Mouse (Mus musculus) neural tube, embryonic 11.5 days (tissue): ENCODE measurements around the gene Sult2b1. TPM values are rescaled to one million over a fixed set of nuclear protein-coding genes. Genes with fewer than 3 reads are reported as not detected.

Experiments used
- ATAC-seq: fragments of 200-750 bp; cut with Nextera tagmentation; 2 replicates; pipeline ENCODE4 v1.8.0; 2017; ENCODE audit warnings: moderate number of reproducible peaks, mild to moderate bottlenecking, moderate TSS enrichment, moderate library complexity; ENCODE audit not compliant: insufficient read depth, low FRiP score, low TSS enrichment
- DNase-seq: peaks from one replicate; pipeline ENCODE4 v3.0.0-alpha.2; 2015; ENCODE audit warnings: low spot score
- H3K27ac ChIP-seq: fragments of 300-500 bp; sonication (generic); 2 replicates; pipeline ENCODE4 v1.5.1; 2014; ENCODE audit warnings: low read depth, mild to moderate bottlenecking, low read length
- H3K27me3 ChIP-seq: fragments of 300-500 bp; sonication (generic); 2 replicates; pipeline ENCODE4 v1.6.1; 2014; ENCODE audit warnings: mild to moderate bottlenecking, low read length, mixed read lengths; ENCODE audit not compliant: control insufficient read depth, insufficient read depth
- H3K36me3 ChIP-seq: fragments of 300-500 bp; sonication (generic); 2 replicates; pipeline ENCODE4 v1.6.1; 2014; ENCODE audit warnings: mild to moderate bottlenecking, low read length, moderate library complexity, mixed read lengths; ENCODE audit not compliant: control insufficient read depth, insufficient read depth
- H3K4me1 ChIP-seq: fragments of 300-500 bp; sonication (generic); 2 replicates; pipeline ENCODE4 v1.6.1; 2014; ENCODE audit warnings: low read length, mixed read lengths; ENCODE audit not compliant: control insufficient read depth, insufficient read depth
- H3K4me2 ChIP-seq: fragments of 300-500 bp; sonication (generic); 2 replicates; pipeline ENCODE4 v1.6.1; 2014; ENCODE audit warnings: low read depth, mild to moderate bottlenecking, moderate library complexity
- H3K4me3 ChIP-seq: fragments of 300-500 bp; sonication (generic); 2 replicates; pipeline ENCODE4 v1.5.1; 2014; ENCODE audit warnings: low read depth, low read length
- H3K9ac ChIP-seq: fragments of 300-500 bp; sonication (generic); 2 replicates; pipeline ENCODE4 v1.6.1; 2014; ENCODE audit warnings: mild to moderate bottlenecking, low read length
- H3K9me3 ChIP-seq: fragments of 300-500 bp; sonication (generic); 2 replicates; pipeline ENCODE4 v1.6.1; 2016; ENCODE audit warnings: low read length; ENCODE audit not compliant: control insufficient read depth
- WGBS: fragments of 180-500 bp; shearing (Covaris S2); extraction: QIAGEN DNeasy Blood & Tissue Kit; methylation state at CpG from one replicate; pipeline ENCODE4 v1.1.7; 2014; 5-methylcytosine and 5-hydroxymethylcytosine counted together
- polyA plus RNA-seq: library from polyadenylated mRNA; unstranded; fragments of >200 nt; fragmentation: Nextera tagmentation; extraction: Ambion mirVana; gene quantifications from 2 replicates; pipeline ENCODE4 v1.2.1, GENCODE M21; 2014

Gene Sult2b1
- polyA plus RNA-seq, 1 experiment from 2014 or later: 1.1 TPM

DNA sequence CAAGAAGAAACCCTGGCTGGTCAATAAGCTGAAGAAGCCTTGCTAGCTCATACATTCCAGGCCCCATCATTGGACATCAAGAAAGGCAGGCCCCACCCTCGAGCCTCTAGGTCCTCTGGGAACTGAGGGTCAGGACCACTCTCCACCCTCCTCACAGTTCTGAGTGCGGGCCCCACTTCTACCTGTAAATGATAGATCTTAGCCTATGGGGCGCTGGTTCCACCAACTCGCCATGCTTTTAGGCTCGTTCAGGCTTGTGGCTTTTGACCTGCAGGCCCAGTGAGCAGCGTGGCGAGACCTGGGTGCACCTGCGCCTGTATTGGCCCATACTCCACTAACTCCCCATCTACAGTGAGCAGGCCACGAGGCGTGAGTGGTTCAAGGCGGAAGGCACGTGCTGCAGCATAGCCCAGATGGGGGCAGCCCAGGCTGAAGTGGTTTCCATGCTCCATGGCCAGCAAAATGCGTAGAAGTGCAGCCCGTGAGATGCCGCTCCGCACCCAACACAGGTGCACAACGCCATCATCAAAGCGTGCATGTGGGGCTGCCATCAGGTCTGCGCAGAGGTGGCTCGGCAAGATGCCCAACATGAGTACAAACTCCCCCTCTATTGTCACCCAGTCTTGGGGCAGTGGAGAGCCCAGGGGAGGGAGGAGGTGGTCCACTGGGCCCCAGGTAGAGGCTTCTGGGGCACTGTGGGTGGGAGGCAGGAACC is 73.8 kb downstream of the Sult2b1 start:
- H3K4me3 ChIP-seq: no peak overlapping the region
- H3K4me2 ChIP-seq: no peak overlapping the region
- no peak for DNase-seq
- no peaks in the 10 kb centered on the region for H3K27me3 ChIP-seq
- peaks cover 49% of the 10 kb centered on the region for H3K4me1 ChIP-seq
- no peaks in the 10 kb centered on the region for H3K9me3 ChIP-seq
- H3K27ac ChIP-seq: no peak overlapping the region
- no peak for ATAC-seq
- no peak overlapping the region for H3K9ac ChIP-seq
- 95% methylated on average over 20 of the region's 20 CpGs for WGBS
- H3K36me3 ChIP-seq: peaks cover 10% of the 10 kb centered on the region

DNA sequence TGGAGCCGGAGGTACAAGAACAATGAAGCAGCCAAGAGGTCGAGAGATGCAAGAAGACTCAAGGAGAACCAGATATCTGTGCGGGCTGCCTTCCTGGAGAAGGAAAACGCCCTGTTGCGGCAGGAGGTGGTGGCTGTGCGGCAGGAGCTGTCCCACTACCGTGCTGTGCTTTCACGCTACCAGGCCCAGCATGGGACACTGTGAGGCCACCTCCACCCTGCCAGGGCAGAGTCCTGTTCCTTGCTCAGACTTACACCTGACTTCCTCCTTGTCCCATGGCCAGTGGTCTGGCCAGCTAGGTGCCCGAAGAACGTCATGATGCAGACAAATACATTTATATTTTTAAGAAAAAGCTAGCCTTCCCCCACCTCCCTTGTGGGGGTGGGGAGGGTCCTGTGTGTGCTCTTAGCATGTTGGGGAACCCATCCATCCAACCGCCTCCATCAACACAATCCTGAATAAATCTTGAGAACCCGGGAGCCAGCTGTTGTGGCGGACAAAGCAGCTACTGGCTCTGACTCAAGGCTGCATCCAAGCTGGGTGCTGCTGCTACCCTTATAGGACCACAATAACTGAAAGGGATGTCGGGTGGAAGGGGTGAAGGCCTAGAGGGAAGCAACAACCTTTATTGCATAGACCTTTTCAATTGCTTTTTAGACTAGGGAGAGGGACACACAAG is 74.7 kb downstream of the Sult2b1 start:
- Histone ChIP-seq H3K9ac (0 out of 2 replicates have a peak overlapping the region, but pooled peaks have one; percentile 8), H3K4me1 (peaks cover 51% of the 10 kb centered on the region)
- no peak for ATAC-seq

GRCm38 (mm10) chr7:45709036-45709435 is 75.4 kb downstream of the Sult2b1 start:
- 49% methylated on average over 6 of the region's 6 CpGs for WGBS
- ATAC-seq (no peak), DNase-seq (peak; percentile 49)
- Histone ChIP-seq H3K27ac (no peak overlapping the region), H3K4me1 (peaks cover 44% of the 10 kb centered on the region), H3K9ac (no peak overlapping the region), H3K4me2 (no peak overlapping the region), H3K36me3 (peaks cover 10% of the 10 kb centered on the region), H3K4me3 (no peak overlapping the region), H3K9me3 (no peaks in the 10 kb centered on the region), H3K27me3 (no peaks in the 10 kb centered on the region)

More for the DNA sequence above, 74.7 kb downstream of the Sult2b1 start:
- Histone ChIP-seq H3K36me3 (peaks cover 10% of the 10 kb centered on the region), H3K4me2 (no peak overlapping the region), H3K27ac (no peak overlapping the region), H3K9me3 (no peaks in the 10 kb centered on the region), H3K27me3 (no peaks in the 10 kb centered on the region), H3K4me3 (no peak overlapping the region)
- 71% methylated on average over 14 of the region's 14 CpGs for WGBS
- DNase-seq: no peak

DNA sequence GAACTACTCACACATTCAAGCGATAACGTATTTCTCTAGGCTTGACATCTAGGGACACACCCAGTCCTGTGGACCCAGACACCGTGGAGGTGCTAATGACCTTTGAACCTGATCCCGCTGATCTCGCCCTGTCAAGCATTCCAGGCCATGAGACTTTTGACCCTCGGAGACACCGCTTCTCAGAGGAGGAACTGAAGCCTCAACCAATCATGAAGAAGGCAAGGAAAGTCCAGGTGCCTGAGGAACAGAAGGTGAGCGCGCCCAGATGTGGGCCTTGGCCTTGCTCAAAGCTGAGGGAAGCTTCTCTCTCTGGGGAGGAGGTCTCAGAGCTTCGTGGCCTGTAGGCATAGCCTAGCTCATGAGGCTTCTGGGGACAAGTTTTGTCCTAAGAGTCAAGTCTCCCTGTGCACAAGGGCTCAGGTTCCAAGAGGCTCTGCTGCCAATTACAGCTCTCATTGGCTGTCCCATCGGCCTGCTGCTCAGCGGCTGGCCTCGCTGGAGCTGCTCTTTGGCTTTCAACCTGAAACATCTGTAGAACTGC is 76.2 kb downstream of the Sult2b1 start:
- Histone ChIP-seq H3K9me3 (no peaks in the 10 kb centered on the region), H3K4me1 (peaks cover 49% of the 10 kb centered on the region), H3K4me3 (no peak overlapping the region; the same call in 1 of the 2 replicates), H3K9ac (no peak overlapping the region), H3K27ac (no peak overlapping the region), H3K27me3 (no peaks in the 10 kb centered on the region), H3K4me2 (0 out of 2 replicates have a peak overlapping the region, but pooled peaks have one; percentile 12), H3K36me3 (peaks cover 10% of the 10 kb centered on the region)
- ATAC-seq (no peak), DNase-seq (no peak)
- WGBS: 48% methylated on average over 13 of the region's 13 CpGs

DNA sequence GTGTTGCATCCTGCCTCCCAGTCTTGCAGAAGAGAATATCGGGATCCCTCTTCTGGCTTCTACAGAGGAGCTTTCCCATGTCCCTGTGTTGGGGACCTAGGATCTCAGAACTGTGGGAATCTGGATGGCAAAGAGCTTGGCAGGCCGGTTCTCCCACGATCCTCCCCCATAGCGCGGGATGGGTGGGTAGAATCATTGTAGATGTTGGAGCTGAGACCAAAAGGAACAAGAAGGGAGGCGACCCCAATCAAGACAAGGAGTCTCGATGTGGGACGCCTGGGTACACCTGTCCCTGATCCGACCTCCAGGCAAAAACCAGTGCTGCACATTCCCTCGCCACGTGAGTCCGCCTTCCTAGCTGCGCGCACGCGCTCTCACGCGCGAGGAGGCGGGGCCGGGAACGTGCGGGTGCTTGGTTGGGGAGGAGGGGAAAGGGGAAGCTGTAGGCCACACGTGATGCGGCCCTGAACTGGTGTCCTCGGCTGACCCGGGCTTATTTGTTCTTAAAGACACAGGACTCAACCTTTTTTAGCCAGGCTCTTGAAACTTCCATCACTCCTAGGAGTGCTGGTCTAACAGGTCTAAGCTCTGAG is 77.0 kb downstream of the Sult2b1 start:
- Histone ChIP-seq H3K4me3 (peak overlapping the region; percentile 52), H3K27ac (peak overlapping the region; percentile 0; the same call in 1 of the 2 replicates), H3K27me3 (no peaks in the 10 kb centered on the region), H3K9me3 (no peaks in the 10 kb centered on the region), H3K36me3 (peaks cover 4% of the 10 kb centered on the region), H3K9ac (no peak overlapping the region), H3K4me1 (peaks cover 49% of the 10 kb centered on the region), H3K4me2 (peak overlapping the region; percentile 98)
- WGBS: under 1% methylated on average over 27 of the region's 27 CpGs
- ATAC-seq (no peak), DNase-seq (peak; percentile 93)

GRCm38 (mm10) chr7:45706721-45707241 is 77.7 kb downstream of the Sult2b1 start:
- no peak for ATAC-seq
- H3K27me3 ChIP-seq: no peaks in the 10 kb centered on the region
- WGBS: under 1% methylated on average over 41 of the region's 45 CpGs
- H3K4me2 ChIP-seq: peak overlapping the region; percentile 98
- peaks cover 4% of the 10 kb centered on the region; the same call in 1 of the 2 replicates for H3K36me3 ChIP-seq
- peak overlapping the region; percentile 52 for H3K4me3 ChIP-seq
- DNase-seq: peak; percentile 85
- H3K9ac ChIP-seq: peak overlapping the region; percentile 62
- H3K4me1 ChIP-seq: peaks cover 49% of the 10 kb centered on the region
- 0 out of 2 replicates have a peak overlapping the region, but pooled peaks have one; percentile 0 for H3K27ac ChIP-seq
- H3K9me3 ChIP-seq: no peaks in the 10 kb centered on the region

GRCm38 (mm10) chr7:45705873-45706281 is 78.6 kb downstream of the Sult2b1 start:
- H3K4me1 ChIP-seq: peaks cover 52% of the 10 kb centered on the region
- WGBS: 0% methylated on average over 7 of the region's 7 CpGs

DNA sequence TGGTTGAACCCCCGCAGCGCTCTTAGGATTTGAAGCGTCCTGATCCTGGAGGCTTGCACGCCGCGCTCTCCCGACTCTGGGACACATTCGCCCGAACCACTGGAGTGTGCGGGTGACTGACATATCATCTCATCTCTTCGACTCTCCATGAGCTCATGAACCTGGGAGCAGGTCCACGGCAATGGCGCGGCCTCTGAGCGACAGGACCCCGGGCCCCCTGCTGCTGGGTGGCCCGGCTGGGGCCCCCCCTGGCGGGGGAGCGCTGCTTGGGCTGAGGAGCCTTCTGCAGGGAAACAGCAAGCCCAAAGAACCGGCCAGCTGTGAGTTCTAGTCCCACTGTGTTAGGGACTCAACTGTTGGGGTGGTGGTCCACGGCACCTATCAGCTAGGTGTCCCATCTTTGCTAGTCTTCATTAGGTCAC is 79.0 kb downstream of the Sult2b1 start:
- Histone ChIP-seq H3K4me3 (peak overlapping the region; percentile 52), H3K9me3 (no peaks in the 10 kb centered on the region), H3K4me2 (peak overlapping the region; percentile 98), H3K4me1 (peaks cover 53% of the 10 kb centered on the region), H3K9ac (peak overlapping the region; percentile 20; the same call in 1 of the 2 replicates), H3K27me3 (peaks cover under 1% of the 10 kb centered on the region), H3K36me3 (no peaks in the 10 kb centered on the region), H3K27ac (peak overlapping the region; percentile 58; the same call in 1 of the 2 replicates)
- WGBS: under 1% methylated on average over 21 of the region's 21 CpGs
- DNase-seq (peak; percentile 42), ATAC-seq (no peak)

More at GRCm38 (mm10) chr7:45705873-45706281, 78.6 kb downstream of the Sult2b1 start:
- ATAC-seq: no peak
- H3K27me3 ChIP-seq: no peaks in the 10 kb centered on the region
- H3K27ac ChIP-seq: no peak overlapping the region
- H3K4me3 ChIP-seq: peak overlapping the region; percentile 52
- peaks cover 2% of the 10 kb centered on the region; the same call in 1 of the 2 replicates for H3K36me3 ChIP-seq
- peak; percentile 68 for DNase-seq
- peak overlapping the region; percentile 98 for H3K4me2 ChIP-seq
- no peaks in the 10 kb centered on the region for H3K9me3 ChIP-seq
- H3K9ac ChIP-seq: peak overlapping the region; percentile 62
